Mouse (Mus musculus) embryo, embryonic 9.5 days (tissue): Measurements from ENCODE around the gene Mthfd2.
"Not testable (repeated sequence)": the region's sequence is repeated elsewhere in the genome, so short reads cannot be mapped to it uniquely, and the experiment has no call there.

ENCODE experiments used
- DNase-seq: peaks from one replicate; pipeline ENCODE4 v3.0.0-alpha.2; 2017; ENCODE audit errors: extremely low spot score

The Mthfd2 gene

DNA sequence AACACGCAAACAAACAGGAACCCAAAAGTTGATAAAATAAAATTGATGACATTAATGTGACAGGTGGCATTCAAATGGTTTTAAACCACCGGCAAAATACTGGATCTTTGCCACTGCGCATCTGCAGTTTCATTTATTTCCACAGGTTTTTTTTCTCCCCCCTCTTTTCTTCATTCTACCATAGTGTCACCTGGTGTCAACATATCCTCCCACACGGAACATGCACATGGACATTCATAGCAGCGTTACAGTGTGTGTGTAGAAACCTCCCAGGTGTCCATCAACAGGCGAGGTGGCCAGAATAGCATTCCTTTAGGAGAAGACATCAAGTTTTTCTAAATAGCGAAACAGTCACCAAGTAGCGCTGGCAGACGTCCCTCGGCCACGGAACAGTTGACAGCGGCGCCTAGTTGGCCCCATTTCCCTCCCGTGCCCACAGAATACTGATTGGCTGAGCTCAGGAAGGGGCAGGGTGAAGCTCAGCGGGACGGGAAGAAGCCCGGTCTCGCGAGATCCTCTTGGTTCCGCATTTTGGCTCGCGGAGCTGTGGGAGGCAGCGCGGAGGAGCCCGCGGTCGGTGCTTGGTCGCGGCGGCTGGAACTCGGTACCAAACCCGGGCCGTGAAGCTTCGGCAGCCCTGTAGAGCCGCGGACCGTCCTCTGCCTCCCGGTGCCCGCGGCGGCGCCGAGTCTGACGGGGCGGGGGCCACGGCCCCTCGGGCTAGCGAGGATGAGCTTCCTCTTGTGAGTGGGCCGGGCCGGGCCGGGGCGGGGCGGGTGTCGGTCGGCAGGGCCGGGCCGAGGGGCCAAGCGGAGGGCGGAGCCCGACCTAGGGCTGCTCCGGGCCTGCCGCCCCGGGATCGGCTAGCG, at the start of gene Mthfd2, which contains the start of gene Mob1a:
Gene Mthfd2 (minus strand): TSS at position 384 of the 869 bp plus-strand sequence.
Gene Mob1a (plus strand): TSS at position 492 of the 869 bp plus-strand sequence.
- peak; percentile 93 for DNase-seq

DNA sequence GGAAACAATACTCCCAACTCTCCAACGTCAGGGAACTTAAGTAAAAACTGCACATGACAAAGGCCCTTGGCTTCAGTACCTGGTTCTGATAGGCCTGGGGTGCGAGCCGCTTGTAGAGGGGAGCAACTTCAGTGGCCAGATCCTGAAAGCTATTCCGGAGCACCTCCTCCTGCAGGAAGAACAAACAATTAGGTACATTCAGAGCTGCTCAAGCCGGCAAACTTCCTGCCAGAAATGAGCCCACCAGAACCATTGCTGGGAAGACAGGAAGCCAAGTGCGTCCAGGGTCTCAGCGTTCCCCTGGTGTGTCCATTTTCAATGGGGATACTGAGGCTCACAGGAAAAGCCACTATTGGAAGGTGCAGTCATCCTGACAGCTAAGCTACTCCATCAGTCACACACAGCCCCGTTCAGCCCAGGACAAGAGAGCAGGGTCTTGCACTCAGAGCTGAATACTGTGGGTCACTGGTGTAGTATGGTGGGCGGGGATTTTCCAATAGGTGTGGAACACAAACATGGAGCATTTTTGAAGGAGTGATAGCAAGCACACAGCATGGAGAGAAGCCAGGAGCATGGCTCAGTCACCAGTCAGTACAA, 48.1 kb upstream of the Mthfd2 start:
- DNase-seq, result no peak

DNA sequence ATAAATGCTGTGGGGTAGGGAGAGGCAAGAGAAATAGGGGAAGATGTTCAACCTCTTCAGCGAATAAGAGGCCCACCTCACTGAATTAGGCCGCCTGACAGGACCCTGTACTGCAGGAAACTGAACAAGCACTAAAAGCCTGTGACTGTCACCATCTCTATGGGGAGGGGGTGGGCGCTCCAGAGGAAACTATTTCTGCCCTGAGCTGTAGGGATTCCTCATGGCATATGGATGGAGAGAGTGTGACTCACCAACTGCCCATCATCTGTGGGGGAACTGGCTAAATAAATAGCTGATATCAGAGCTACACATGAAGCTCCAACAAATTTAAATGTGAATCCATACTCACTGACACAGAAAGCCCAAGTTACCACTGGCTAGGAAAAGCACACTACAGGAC, 45.6 kb upstream of the Mthfd2 start:
- DNase-seq, result no peak

DNA sequence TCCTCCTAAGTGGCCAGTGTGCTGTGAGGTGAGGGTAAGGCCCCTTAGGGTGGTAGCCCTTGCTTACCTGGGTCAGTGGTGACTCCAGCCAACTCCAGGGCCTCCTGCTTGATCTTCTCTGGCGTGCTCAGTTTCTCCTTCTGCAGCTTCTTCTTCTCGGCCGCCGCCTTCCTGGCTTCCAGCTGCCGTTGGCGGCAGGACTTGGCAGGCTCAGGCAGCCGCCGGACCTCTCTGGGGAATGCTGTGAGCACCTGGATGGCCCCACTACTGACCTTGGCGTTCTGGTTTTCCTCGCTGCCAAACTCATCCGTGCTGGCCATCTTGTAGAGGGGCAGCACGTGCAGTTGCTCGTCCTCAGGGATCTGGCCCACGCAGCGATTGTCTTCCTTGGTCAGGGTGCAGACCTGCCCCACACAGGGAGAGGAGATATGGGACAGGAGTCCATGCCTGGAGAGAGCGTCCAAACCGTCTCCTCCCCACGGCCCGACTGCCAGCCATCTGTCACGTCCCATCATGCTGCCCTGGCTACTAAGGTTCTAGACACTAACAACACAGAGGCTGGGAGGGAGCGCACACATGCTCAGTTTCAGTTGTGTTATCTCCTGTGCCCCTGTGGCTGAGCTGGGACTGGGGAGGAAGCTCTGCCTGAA, 44.7 kb upstream of the Mthfd2 start:
- no peak for DNase-seq

DNA sequence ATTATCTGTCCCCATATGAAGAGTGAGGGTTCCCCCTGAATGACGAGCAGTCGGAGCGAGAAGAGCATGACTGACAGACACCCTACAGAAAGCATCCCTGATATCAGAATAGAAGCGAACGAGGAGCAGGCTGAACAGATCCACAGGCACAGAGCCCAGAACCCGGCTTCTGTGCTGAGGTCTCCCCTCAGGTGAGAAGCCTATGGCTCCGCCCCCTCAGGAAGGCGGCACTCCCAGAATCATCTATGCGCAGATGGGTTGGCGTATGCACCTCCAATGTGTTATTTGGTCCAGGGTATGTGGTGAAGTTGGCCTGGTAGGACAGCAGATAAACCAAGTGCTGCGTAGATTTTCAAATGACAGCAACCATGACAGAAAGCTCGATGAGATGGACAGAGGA, 37.4 kb upstream of the Mthfd2 start:
- DNase-seq, result no peak

DNA sequence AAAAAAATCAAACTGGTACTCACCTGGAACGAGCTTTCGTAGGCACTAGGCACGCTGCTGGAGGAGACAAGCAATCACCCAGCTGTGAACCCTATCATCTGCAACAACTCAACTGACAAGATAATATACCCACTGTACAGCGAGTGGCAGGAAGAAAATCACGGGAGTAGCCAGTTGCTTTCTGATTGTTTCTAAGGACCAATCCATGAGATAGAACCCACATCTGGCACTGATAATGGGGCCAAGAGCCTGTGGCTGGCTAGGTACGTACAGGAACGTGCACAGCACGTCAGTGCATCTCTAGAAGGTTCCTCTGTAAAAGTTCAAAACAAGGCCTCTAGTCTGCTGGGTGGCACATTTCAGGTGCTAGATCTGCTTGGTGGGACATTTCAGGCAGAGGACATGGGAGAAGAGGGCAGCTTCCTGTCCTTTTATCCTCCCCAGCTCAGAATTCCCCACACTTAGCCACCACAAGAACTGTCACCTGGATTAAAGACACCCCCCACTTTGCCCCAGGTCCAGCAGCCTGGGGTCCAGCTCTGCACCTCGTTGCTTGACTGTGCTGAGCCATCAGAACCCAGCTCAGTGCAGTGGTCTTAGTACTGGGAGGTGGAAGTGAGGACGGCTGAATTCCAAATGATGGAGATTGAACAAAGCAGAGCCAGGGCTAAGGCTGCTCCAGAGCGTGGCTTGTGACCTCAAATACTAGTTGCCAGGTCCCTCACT, 36.0 kb upstream of the Mthfd2 start:
- no peak for DNase-seq

DNA sequence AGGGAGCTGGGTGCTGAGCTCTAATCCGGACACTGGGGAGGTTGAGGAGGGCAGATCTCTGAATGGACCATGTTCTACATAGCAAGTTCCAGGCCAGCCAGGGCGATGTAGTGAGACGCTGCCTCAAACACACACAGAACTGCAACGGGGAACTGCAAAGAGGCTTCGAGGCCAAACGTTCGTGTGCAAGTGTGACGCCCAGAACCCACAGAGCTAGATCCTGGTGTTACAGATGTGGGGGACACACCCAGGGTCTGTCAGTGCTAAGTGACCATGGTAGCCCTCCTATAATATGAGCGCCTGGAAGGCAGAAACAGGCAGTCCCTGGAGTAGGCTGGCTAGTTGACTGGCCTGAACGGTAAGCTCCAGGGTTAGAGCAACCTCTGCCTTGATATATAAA, 31.7 kb upstream of the Mthfd2 start:
- no peak for DNase-seq

DNA sequence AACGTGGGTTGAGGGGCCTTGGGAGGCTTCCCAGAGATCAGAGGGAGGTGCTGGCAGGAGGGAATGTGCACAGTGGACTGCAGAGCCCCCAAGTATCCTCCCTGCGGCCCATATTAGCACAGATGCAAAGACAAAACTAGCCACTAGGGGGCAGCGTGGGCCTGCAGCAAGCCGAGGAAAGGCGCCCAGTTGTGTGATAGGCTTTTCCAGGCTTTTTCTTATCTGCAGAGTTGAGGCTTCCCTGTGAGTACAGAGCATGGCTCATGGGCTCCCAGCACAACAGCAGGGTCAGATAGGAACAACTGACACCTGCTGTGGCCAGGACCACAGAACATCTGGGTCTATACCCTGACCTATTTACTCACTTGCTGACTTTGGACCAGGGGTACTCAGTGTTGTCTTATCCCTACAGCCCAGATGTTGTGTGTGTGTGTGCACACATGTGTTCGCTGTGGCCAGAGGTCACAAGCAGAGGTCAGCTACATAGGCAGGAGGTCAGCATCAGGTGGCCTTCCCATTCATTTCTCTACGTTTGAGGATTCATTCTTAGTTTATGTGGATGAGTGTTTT, 30.9 kb upstream of the Mthfd2 start:
- peak; percentile 85 for DNase-seq

DNA sequence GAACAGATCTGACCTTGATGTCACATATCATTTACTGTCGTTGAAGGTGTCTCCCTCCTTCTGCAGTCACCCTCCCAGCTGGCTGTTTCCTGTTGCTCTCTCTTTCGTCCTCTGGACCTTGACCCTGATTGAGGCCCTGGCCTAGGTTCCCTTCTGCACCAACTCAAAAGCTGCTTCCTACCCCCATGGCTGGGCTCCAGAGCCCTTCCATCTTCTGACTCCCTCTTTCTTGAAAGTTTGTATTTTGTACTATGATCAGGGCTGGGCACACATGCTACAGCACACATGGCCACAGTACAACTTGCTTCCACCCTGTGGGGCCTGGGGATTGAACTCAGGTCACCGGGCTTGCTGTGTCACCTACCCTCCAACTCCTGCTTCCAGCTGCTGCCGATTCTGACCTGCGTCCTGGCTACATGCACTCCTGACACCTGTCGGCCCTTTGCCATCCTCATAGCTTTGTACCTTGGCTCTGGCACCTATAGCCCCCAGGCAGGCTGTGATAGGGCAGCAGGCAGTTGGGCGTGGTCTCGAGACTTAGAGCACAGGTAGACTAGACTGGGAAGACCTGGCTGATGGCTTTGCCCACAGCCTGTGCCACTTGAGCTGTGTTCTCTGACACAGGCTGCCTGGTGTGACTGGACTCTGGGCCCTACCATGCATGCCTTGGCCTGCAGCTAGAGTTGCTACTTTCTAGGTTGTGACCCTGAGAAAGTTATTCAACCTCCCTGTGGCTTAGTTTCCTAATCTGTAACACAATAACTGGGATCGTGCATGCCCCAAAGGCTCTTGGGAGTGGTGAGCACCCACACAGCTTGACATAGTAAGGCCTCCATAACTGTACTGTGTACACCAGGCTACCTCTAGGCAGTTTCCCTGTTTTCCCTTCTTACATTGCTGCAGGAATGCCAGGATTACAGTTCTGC, 29.4 kb upstream of the Mthfd2 start:
- DNase-seq, result no peak

DNA sequence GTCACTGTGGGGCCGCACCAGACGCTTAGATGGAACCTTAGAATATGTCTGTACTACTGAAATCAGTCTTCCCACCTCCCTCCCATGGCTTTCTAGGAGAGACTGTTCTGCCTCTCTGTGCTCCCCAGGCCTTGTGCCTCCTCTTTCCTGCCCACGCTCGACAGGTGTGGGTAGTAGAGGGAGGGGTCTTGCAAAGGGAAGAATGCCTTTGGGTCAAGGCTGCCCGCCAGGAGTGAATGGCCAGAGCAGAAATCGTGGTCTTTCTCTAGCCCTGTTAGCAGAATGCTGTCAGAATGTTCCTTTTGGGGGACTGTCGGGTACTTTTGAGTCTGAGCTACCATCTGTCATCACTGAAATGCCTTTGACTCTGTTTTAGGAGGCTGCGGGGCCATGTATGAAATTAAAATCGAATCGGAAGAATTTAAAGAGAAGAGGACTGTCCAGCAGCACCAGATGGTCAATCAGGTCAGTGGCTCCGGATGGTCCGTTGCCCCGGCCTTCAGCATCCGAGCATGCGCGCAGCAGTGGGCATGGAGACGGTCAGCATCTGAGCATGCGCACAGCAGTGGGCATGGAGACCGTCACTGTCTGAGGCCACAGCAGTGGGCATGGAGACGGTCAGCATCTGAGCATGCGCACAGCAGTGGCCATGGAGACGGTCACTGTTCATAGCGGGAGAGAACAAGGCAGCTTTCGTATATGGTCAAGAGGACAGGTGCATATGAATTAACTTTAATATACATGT, 27.1 kb upstream of the Mthfd2 start:
- DNase-seq, result no peak

DNA sequence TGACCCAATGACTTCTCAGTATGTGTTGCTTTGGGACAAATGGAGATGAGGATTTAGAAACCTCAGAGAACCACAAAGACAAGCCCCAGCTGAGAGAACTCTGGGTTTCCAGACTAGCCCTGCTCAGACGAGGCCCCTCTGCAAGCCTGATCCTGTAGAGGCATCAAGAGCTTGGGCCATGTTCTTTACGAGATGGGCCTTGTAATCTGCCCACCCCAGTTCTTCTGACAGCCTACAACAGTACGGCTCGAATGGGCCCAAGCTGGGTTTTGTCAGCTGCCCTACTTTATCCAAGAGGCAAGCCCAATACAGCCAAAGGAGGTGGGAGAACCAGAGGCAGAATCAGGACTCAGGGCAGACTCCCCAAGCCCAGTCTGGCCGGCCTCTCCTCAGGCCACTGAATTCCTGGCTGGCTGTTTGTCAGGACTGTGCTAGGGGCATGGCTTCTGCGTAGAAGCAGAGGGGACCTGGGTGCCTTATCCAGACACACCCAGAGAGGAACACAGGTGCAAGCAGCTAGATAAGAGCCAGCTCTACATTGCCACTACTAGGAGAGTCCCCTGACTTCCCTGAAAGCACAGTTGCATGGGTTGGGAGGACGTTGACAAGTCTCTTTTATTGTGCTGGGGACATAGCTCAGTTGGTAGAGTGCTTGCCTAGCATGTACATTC, 25.9 kb upstream of the Mthfd2 start:
- no peak for DNase-seq

DNA sequence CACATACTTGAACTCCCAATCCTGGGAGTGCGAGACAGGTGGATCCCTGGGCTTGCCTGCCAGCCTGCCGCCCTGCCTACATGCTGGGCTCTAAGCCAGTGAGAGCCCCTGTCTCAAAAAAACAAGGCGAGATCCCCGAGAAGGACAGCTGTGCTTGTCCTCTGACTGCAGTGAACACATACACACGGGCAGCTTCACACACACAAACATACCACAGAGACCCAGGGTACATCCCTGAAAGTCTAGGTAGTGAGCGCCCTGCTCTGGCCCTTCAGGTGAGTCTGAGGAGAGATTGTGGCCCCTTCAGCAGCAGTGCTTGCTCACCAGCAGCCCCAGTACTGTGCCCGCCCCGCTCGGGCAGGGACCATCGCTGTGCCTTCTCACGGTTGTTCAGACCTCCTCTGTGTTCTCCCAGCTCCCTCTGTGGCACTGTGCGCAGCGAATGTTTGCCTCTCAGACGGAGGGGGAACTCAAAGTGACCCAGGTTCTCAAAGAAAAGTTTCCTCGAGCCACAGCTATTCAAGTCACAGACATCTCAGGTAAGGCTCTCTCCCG, 25.2 kb upstream of the Mthfd2 start:
- DNase-seq, result no peak

DNA sequence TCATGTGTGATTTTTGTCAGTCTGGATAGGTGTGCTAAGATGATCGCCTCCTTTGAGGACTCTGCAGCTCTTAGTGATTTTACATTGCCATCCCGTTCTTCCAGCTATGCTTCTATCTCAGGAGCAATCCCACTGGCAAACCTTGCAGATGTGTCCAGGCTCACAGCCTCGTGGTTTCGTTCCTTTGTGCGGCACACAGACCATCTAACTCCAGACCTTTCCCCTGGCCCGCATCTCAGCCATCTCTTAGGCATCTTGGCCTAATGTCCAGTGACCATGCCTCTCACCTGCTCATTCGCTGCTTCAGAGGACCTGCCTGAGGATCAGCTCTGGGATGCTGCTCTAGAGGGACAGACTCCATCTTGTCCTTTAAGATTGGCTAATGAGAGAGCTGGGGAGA, 24.5 kb upstream of the Mthfd2 start:
- no peak for DNase-seq

DNA sequence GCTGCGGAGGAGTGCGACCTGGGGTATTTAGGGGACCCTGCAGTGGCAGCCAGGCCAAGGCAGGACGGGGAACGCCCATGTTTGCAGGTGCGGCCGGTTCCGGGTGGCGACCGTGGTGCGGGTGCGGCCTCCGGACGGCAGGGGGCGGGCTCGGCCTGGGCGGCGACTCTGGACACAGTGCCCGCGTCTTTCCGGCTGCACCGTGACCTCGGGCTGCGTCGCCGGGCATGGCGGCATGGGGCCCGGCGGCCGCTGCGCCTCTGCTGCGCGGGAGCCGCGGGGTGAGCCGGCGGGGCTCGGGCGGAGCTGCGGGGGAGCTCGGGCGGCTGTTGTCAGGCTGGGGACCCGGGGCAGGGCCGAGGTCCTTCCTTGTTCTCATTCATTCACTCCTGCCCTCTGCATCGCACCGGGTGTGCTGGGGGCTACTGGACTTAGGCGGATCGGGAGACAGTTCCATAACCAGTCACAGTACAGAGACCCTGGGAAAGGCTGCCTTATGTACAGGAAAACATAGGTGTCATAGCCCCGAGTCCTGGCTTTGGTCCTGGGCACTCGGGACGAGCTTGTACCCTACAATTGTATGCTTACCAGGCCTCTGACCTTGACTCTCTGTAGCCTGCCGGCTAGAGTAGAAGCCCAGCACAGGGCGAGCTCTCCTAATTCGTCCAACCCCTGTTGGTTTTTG, 23.7 kb upstream of the Mthfd2 start:
- peak; percentile 93 for DNase-seq

DNA sequence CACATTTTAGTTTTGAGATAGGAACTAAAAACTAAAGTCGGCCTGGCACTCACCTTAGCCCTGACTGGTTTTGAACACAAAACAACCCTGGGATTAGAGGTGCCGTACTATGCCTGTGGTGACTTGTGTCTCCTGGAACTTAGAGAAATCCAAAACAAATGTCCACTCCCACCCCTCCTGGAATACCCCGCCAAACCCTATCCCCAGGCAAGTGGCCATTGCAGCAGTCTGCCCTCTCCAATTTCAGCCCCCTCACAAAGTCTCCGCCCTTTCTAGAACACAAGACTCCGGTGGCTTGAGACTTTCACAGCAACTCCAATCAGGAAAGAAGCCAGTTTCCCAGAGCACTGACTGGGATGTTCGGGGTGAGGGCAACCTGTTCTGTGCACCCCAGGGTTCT, 23.2 kb upstream of the Mthfd2 start, which contains the start of gene Bola3:
Gene Bola3 (plus strand): TSS at position 275 of the 400 bp plus-strand sequence.
- no peak for DNase-seq

DNA sequence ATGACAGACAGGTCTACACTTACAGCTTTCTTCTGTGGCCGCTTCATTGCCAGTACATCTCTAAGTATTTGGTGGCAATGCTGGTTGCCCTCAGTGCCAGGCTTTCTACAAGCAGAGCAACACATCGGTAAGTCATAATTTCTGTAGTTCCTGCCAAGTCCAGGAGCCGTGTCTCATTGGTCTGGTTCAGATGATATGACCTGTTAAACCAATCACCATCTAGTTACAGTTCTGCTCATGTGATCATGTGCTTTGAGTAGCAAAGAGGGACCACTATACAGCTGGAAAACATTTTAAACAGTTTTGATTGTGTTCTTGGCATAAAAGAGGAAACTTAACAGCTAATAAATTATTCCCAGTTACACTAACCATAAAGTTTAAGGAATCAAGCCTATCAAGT, 22.2 kb upstream of the Mthfd2 start:
- DNase-seq, result no peak

DNA sequence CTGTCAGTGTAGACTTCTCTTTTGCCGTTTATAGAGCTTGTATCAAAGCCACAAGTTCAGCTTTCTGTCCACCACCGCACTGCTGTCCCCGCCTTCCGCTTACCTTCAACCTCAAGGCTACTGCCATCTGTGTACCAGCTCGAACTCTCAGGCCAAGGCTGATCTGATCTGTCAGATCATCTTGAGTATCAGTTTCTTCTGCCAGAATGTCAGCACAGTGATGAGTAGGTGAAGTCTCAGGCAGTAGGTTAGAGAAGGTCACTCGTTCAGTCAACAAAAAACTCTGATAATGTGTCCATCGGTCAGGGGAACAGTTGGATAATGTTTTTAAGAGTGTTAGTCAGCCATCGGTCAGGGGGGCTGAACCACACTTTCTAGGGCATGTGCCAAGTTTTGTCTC, 19.6 kb upstream of the Mthfd2 start:
- DNase-seq, result not testable (repeated sequence)

DNA sequence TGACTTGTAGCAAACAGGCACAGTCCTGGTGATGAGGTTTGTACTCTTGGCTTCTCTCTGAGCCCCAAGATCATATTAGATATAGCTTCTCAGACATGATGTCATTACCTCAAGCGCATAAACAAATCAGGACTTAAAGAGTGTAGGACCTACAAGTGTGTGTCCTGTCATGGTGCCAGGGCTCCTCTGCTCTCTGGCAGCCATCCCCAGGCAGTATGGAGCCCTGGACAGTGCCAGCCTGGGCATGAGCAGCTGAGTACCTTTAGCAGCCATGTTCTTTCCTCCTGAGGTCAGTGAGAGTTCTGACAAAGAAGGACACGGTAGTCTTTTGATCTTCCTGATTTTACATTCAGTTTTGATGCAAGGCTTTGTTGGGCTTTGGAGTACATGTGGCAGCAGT, 17.2 kb upstream of the Mthfd2 start:
- no peak for DNase-seq
